Mouse (Mus musculus): ENCODE data around the gene Plcb3. TPM values are rescaled to one million over a fixed set of nuclear protein-coding genes. Genes with fewer than 3 reads are reported as not detected.

Gene Plcb3
- polyA plus RNA-seq, 1 experiment, result 14.6 TPM

- TF ChIP-seq POLR2A (IDR thresholded peaks at IDR 0.05; ENCODE audit: borderline replicate concordance, control insufficient read depth, low read depth, low read length), result no peak; the same call in 1 of the 2 replicates
- no peak for TF ChIP-seq CTCF (IDR thresholded peaks at IDR 0.05; ENCODE audit: control insufficient read depth, insufficient read depth, low read length)
- peak within 1 kb of the TSS; percentile 29; the same call in 1 of the 2 replicates for H3K27ac ChIP-seq (ENCODE audit: control insufficient read depth, insufficient read depth, low read depth, low read length, poor library complexity)
- WGBS, result 1% methylated on average over 84 of the region's 85 CpGs
Observed at GRCm38 (mm10) chr19:6987061-6987903, 11.0 kb upstream of the Plcb3 start, which contains the start of gene Vegfb. Gene Vegfb (minus strand): TSS chr19:6987651.

GRCm38 (mm10) chr19:6985951-6986708 is 9.9 kb upstream of the Plcb3 start:
- H3K4me1 ChIP-seq (ENCODE audit: control insufficient read depth, insufficient read depth, low read length), result peaks cover 3% of the 10 kb centered on the region
- WGBS, result 63% methylated on average over 10 of the region's 10 CpGs
- H3K4me3 ChIP-seq (replicated peaks; ENCODE audit: control insufficient read depth, low read depth, low read length), result no peak overlapping the region
- no peak for TF ChIP-seq CTCF (IDR thresholded peaks at IDR 0.05; ENCODE audit: control insufficient read depth, insufficient read depth, low read length)
- no peak for TF ChIP-seq POLR2A (IDR thresholded peaks at IDR 0.05; ENCODE audit: borderline replicate concordance, control insufficient read depth, low read depth, low read length)
- H3K27ac ChIP-seq (ENCODE audit: control insufficient read depth, insufficient read depth, low read depth, low read length, poor library complexity), result no peak overlapping the region

More at GRCm38 (mm10) chr19:6987061-6987903, 11.0 kb upstream of the Plcb3 start, which contains the start of gene Vegfb:
- H3K4me1 ChIP-seq (ENCODE audit: control insufficient read depth, insufficient read depth, low read length), result peaks cover 3% of the 10 kb centered on the region
- H3K4me3 ChIP-seq (replicated peaks; ENCODE audit: control insufficient read depth, low read depth, low read length), result peak within 1 kb of the TSS; percentile 62

- no peak overlapping the region for H3K4me3 ChIP-seq (replicated peaks; ENCODE audit: control insufficient read depth, low read depth, low read length)
- peaks cover 3% of the 10 kb centered on the region for H3K4me1 ChIP-seq (ENCODE audit: control insufficient read depth, insufficient read depth, low read length)
- no peak overlapping the region for H3K27ac ChIP-seq (ENCODE audit: control insufficient read depth, insufficient read depth, low read depth, low read length, poor library complexity)
- 95% methylated on average over 19 of the region's 19 CpGs for WGBS
- TF ChIP-seq POLR2A (IDR thresholded peaks at IDR 0.05; ENCODE audit: borderline replicate concordance, control insufficient read depth, low read depth, low read length) (no peak), CTCF (IDR thresholded peaks at IDR 0.05; ENCODE audit: control insufficient read depth, insufficient read depth, low read length) (no peak)
Observed at GRCm38 (mm10) chr19:6985300-6985699, 9.0 kb upstream of the Plcb3 start.

GRCm38 (mm10) chr19:6983621-6984020 is 7.4 kb upstream of the Plcb3 start:
- no peak overlapping the region for H3K4me3 ChIP-seq (replicated peaks; ENCODE audit: control insufficient read depth, low read depth, low read length)
- no peak for TF ChIP-seq POLR2A (IDR thresholded peaks at IDR 0.05; ENCODE audit: borderline replicate concordance, control insufficient read depth, low read depth, low read length)
- H3K4me1 ChIP-seq (ENCODE audit: control insufficient read depth, insufficient read depth, low read length), result peaks cover 3% of the 10 kb centered on the region
- 95% methylated on average over 5 of the region's 5 CpGs for WGBS
- no peak overlapping the region for H3K27ac ChIP-seq (ENCODE audit: control insufficient read depth, insufficient read depth, low read depth, low read length, poor library complexity)

GRCm38 (mm10) chr19:6981465-6981864 is 5.2 kb upstream of the Plcb3 start:
- H3K4me3 ChIP-seq (replicated peaks; ENCODE audit: control insufficient read depth, low read depth, low read length), result no peak overlapping the region
- 84% methylated on average over 4 of the region's 4 CpGs for WGBS
- H3K27ac ChIP-seq (ENCODE audit: control insufficient read depth, insufficient read depth, low read depth, low read length, poor library complexity), result no peak overlapping the region
- no peak for TF ChIP-seq CTCF (IDR thresholded peaks at IDR 0.05; ENCODE audit: control insufficient read depth, insufficient read depth, low read length)
- no peak for TF ChIP-seq POLR2A (IDR thresholded peaks at IDR 0.05; ENCODE audit: borderline replicate concordance, control insufficient read depth, low read depth, low read length)
- H3K4me1 ChIP-seq (ENCODE audit: control insufficient read depth, insufficient read depth, low read length), result peaks cover 3% of the 10 kb centered on the region

- peak; percentile 86 for TF ChIP-seq POLR2A (IDR thresholded peaks at IDR 0.05; ENCODE audit: borderline replicate concordance, control insufficient read depth, low read depth, low read length)
- no peak for TF ChIP-seq CTCF (IDR thresholded peaks at IDR 0.05; ENCODE audit: control insufficient read depth, insufficient read depth, low read length)
- peaks cover 3% of the 10 kb centered on the region; the same call in 1 of the 2 replicates for H3K4me1 ChIP-seq (ENCODE audit: control insufficient read depth, insufficient read depth, low read length)
- peak within 1 kb of the TSS; percentile 80 for H3K27ac ChIP-seq (ENCODE audit: control insufficient read depth, insufficient read depth, low read depth, low read length, poor library complexity)
- H3K4me3 ChIP-seq (replicated peaks; ENCODE audit: control insufficient read depth, low read depth, low read length), result peak within 1 kb of the TSS; percentile 86
- under 1% methylated on average over 38 of the region's 38 CpGs for WGBS
Observed at GRCm38 (mm10) chr19:6980381-6981093, 4.3 kb upstream of the Plcb3 start, which contains the start of gene Fkbp2. Gene Fkbp2 (minus strand): TSS chr19:6980501.

GRCm38 (mm10) chr19:6979486-6980380 is 3.5 kb upstream of the Plcb3 start:
- H3K27ac ChIP-seq (ENCODE audit: control insufficient read depth, insufficient read depth, low read depth, low read length, poor library complexity), result peak overlapping the region; percentile 80
- 2% methylated on average over 59 of the region's 59 CpGs for WGBS
- peak overlapping the region; percentile 73 for H3K4me3 ChIP-seq (replicated peaks; ENCODE audit: control insufficient read depth, low read depth, low read length)
- H3K4me1 ChIP-seq (ENCODE audit: control insufficient read depth, insufficient read depth, low read length), result peaks cover 3% of the 10 kb centered on the region; the same call in 1 of the 2 replicates
- TF ChIP-seq POLR2A (IDR thresholded peaks at IDR 0.05; ENCODE audit: borderline replicate concordance, control insufficient read depth, low read depth, low read length) (peak; percentile 31; the same call in 1 of the 2 replicates), CTCF (IDR thresholded peaks at IDR 0.05; ENCODE audit: control insufficient read depth, insufficient read depth, low read length) (peak; percentile 58)

Data from bone marrow, adult 2 months (tissue).